Mouse (Mus musculus) skeletal muscle tissue, adult 2 months (tissue): ENCODE results near the gene Nup54.

Experiments used
- DNase-seq: peaks from one replicate; pipeline ENCODE4 v3.0.0-alpha.2; 2012; ENCODE audit warnings: low read depth, low spot score

Nup54 gene

DNA sequence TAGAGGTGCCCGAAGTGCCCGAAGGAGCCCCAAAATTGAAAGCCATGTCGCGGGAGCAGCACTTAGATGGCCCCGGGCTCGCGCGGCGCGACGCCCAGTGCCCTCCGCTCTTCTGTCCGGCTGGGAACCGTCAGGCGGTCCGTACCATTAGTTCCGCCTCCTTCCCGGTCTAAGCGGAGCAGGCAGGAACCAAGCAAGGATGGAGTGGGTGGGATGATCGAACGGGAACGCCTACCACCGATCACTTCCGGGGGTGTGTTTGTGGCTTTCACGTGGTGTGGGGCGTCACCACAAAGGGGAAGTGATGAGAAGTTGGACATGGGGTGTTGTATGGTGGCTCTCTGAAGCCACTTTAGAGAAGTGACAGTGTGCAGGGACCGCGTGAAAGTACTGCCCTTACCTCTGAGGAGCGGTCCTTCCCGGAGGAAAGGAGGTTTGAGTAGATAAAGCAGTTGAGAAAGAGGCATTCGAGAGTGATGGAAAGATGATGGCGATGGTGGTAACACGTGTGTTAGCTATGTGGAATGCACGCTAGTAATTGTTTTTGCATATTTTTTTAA lies at the start of gene Nup54:
Nup54 (minus strand) TSS at position 195 of the 560 bp plus-strand sequence.
- DNase-seq: peak; percentile 96

DNA sequence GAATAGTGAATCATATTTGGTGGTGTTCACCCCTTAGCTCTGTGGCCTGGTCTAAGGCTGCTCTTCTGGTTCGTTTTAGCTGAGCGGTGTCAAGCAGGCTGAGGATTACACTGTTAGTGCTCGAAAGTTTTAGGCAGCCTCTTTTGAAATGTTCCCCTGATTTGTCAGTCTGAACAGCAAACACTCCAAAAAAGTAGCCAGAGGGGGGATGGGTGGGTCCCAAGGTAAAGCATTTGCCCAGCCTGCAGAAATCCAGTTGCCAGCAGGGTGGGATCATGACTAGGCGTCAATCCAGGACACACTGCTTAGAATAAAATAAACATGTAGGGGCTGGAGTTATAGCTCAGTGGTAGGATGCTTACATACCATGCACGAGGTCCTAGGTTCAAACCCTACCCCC lies 37.8 kb upstream of the Nup54 start:
- DNase-seq: no peak

DNA sequence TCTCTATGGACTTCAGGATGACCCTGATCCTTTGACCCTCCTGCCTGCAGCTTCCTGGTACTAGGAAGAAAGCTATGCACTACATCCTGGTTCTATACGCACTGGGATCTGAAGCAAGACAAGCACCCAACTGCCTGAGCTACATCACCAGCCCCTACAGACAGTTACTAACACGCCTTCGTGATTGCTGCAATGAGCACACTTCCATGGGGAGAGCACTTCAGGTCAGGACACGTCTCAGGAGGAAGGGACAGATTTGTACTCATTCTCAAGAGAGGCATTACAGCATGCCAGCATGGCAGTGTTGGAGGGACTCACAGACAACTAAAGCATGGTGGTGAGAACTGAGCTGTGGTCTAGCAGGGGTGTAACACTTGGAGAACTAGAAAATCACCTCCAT lies 36.5 kb upstream of the Nup54 start:
- DNase-seq: no peak

DNA sequence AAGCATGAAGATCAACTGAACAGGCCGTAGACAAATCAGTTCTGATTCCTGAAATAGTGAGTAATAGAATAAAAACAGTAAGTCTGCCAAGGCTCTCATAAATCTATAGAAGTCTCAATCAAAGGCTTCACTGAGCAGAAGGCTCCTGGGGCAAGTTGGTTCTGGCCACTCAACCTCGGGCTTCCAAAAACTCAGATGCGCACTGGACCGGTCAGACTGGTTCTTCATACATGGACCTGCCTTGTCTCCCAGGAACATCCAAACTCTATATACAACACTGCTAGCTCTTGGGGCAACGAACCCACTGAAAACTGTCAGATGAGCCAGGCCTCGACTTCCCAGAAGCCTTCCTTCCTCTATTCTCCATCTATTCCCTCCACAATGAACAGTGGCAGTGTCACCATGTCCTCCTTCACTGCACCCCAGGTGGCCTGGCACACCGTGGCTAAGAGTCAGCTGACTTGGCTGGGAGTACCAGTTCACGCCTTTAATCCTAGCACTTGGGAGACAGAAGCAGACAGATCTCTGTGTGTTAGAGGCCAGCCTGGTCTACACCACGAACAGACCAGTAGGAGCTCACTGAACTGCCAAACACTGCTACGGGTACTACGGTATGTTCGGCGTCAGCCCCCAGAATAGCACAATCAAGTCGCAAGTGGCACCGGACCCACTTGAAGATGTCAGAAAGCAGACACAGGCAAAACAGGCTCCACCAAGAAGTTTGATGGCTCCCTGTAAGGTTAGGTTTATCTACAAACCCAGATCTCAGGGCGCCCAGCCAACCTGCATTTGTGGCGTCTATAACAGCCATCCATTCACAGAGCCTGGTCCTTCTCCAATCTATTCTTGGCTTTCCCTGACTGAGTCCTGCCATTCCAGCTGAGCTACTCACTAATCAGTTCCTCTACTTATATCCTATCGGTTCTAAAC lies 34.4 kb upstream of the Nup54 start:
- no peak for DNase-seq

DNA sequence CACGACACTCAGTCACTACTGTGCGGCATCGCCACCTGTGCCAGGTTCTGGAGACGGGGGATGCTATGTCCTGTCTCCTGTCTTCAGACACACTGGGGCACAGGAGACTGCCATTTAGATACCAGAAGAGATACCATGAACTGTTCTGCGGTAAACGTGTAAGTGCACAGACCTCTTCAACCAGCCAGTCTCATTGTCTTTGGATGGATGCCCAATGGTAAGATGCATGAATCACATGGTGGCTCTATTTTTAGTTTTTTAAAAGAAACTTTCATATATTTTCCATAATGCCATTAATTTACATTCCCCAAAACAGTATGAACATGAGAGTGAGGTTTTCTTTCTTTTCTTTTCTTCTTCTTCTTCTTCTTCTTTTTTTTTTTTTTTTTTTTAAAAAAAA lies 33.2 kb upstream of the Nup54 start:
- no peak for DNase-seq

DNA sequence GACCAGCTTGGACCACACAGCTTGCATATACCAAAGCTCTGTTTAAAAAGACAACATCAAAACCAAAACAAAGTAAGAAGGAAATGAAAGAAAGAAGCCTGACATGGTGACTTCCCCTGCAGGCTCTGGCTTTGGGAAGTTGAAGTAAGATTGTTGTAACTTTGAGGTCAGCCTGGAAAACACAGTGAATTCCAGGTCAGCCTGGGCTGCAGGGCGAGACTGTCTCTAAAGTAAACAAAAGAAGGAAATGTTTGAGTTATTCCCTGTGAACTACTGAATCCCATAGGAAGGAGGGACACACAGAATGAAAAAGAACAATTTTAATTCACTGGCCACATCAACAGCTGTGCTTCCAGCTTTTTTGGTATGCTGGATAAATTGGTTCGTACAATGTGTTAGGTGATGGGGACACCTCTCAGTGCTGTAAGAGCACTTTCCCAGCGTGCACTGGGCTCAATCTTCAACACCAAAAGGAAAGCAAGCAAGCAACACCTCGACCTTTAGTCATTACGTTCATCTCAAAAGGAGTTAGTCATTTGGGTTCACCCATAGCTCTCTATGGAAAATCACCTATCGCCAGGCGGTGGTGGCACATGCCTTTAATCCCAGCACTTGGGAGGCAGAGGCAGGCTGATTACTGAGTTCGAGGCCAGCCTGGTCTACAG lies 32.2 kb upstream of the Nup54 start:
- DNase-seq: no peak

DNA sequence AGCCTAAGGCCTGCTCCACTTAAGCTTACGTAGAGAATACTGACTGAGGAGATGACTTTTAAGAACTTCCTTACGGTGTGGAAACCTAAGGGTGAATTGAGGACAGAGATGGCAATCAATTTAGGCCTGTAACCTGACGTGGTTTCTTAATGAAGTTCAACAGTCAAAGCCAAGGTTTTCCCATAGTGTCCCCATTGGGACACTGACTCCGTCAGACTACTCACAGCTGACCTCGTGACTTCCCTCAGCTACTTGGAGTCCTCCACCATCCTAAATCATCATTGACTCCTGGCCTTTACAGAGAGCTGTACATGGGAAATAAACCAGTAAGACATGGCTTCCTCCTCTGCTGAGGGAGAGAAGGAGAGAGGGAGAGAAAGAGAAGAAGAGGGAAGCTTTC lies 30.5 kb upstream of the Nup54 start:
- DNase-seq: peak; percentile 74

DNA sequence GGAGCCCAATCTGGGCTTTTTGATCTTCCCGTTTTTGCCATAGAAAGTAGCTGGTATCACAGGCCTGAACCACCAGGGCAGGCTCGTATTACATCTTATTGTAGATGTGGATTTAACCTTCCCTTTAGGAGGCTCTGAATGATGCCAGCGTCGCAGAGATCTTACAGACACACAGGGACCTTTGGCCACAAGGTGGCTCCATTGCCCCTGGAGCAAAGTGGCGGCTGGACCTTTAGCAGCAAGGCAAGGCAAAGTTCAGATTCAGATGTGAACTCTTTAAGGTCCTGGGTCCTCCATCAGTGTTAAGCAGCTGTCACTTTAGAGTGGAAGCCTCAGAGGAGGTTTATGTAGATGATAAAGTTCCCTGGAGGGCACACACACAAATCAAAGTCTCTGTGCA lies 26.3 kb upstream of the Nup54 start:
- DNase-seq: peak; percentile 43

DNA sequence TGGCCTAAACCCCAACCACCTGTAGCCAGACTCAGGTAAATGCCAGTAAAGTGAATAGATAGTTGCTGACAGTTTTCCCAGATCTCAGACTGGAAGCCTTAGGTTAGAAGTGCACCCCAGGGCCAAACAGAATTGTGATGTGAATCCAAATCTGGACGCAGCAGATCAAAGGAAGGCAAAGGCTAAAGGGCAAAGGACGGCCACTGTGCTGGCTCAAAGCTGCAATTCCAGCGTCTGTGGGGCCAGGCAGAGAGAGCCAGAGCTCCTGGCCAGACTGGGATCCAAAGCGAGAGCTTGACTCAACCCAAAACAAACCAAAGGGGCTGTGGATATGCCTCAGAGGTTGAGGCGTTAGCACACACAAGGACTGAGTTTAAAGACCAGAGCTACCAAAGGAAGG lies 23.7 kb upstream of the Nup54 start:
- no peak for DNase-seq

DNA sequence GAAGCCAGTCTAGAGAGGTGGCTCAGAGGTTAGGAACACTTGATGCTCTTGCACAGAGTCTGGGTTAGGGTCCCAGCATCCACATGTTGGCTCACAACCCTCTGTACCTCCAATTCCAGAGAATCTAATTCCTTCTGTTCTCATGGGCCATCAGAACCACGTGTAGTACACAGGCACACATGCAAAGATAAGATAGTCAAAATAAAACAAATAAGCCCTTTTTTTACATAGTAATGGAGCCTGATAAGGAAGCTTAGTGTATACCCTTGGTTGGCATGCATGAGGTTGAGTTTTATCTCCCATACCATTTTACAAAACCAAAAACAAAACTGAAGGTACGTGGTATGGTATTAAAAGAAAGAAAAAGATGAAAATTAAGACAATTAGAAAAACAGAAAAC lies 22.4 kb upstream of the Nup54 start:
- no peak for DNase-seq

DNA sequence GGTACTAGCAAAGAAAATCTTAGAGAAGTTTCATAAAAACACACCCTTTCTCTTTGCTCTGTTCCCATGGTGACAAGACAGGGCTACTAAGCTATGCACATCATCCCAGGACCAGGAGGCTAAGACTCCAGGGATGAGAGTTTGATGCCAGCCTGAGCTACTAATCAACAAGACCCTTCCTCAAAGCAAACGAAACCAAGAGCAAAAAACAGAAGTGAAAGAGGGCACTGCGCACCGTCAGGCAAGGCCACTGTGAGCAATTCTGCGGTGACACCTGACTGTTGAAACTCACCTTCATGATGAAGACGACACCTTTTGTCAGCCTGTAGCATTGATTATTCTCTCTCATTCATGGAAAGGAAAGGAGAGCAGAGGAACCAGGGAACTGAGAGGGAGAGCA lies 17.9 kb upstream of the Nup54 start:
- no peak for DNase-seq

DNA sequence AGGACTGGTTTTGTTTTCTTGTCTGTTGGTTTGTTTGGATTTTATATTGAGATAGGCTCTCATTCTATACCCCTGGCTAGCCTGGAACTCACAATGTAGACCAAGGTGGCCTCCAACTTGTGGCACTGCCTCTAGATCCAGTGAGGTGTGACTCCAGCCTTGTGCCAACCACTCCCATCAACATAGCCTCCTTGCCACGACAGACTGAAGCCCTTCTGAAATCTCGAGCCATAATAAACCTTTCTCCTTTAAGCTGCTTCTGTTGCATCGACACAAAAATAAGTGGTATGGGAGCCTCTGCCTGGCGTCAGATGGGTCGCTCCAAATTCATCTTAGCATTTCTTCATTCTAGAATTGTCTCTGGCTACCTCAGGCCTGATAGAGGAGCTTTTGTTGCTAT lies 11.7 kb upstream of the Nup54 start:
- no peak for DNase-seq

DNA sequence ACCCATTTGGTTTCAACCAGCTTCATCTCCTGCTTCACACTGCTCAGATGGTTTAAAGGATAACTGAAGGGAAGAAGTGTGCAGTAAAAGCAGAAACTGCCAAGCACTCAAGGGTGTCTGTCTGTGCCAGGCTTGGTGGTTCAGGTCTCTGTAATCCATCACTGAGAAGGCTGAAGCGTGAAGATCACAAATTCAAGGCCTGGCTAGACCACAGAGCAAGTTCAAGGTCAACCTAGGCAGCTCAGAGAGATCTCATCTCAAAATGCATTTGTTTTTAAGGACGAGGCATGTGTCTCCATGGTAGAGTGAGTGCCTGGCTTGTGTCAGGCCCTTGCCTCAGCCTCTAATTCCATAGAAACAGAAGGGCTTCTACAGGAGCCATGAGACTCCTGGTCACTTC lies 10.0 kb upstream of the Nup54 start:
- no peak for DNase-seq

DNA sequence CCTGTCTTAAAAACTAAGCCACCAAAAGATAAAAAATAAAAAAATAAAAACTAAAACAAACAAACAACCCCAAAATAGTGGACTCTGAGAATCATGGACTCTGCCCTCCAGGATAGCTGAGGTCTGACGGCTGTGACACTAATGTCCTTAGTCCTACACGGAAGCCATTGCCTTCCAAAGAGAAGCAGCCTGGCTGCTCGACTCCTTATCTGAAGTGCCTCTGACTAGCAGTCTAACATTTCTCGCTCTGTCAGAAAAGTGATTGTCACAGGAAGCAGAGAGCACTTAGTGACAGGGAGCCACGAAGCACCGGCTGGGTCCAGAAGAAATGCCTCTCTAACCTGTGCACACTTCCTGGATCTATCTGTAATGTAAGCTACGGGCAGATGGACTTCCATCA lies 7.9 kb upstream of the Nup54 start:
- DNase-seq: no peak

DNA sequence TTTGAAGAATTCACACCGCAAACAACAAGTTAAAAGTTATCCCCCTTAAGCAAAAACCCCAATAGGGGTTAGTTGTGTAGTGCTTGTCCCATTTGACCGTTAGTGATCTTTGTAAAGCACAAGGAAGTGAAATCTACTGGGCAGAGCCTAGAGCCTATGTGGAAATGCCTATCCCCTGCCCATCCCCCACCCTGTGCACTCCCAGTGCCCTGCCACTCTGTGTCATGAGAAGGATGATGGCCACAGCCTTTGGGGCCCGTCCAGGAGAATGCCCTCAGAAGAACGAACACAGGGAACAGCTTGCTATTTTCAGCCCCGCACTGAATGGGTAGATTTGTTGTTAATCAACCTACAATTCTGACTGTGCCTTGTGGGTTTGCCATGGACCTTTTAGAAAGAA lies 6.5 kb upstream of the Nup54 start:
- DNase-seq: peak; percentile 68

DNA sequence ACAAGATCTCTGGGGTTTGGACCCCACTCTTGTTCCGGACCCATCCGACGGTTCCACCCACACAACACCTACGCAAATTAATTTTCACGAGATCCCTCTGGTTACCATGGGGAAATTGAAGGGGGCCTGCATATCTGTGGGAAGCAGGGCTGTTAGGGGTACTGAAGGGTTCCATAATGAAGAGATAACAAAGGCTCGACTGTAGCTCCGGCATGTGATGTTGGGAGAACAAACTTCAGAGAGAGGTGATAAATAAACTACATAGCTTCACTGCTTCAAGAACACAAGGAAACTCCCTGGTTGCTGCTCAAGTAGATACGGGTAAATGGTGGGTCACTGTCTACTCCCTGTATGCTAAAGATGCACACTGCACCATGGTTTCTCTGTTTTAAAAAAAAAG lies 3.5 kb upstream of the Nup54 start:
- no peak for DNase-seq

DNA sequence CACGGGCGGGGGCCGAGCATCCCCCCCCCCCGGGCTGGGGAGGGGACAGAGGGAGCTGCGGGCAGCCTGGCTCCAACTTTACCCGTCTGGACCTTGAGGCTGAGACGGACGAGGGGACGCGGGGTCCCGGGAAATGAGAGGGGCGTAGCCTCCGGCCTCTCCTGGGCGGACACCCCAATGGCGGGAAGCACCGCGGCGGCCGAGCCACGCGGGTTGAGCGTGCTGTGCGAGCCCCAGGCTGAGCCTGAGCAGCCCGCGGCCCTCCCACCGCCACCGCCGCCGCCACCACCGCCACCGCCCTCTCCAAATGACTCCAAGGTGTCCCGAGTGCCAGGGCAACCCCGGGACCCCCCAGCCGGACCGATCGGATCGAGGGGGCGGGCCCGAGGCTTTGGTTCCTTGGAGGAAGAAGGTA lies 441 bp downstream of the Nup54 start:
- no peak for DNase-seq

DNA sequence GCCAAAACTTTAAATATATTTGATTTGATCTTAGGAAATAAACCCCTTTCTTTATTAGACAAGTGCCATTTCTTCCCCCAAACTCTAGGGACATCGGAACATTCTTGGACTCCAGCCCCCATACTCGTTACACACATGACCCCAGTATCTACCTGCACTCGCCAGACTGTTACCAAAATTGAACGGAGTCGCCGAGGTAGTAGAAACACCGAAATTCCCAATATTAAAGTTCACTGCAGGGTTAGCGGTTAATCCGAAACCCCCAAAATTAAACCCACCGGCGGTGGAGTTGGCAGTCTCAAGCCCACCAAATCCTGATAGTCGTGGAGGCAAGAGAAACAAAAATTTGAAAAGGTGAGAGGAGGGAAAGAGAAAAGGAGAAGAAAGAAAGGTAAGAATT lies 949 bp downstream of the Nup54 start:
- no peak for DNase-seq

DNA sequence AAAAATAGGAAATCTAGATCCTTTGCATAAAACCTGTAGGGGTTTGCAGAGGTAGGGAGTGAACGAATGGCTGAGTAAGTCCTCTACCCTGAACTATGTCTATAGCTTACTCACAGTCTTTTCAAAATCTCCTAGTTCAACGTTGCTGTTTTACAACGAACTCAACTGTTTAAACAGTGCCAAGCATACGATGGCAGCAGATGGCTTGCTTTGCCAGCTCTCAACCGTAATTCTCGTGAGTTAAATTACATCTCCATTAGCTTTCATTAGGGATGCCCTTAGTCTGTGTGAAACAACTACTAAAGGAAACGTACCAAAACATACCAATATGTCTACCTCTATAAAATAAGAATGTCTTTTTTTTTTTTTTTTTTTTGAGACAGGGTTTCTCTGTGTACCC lies 3.4 kb downstream of the Nup54 start:
- no peak for DNase-seq

DNA sequence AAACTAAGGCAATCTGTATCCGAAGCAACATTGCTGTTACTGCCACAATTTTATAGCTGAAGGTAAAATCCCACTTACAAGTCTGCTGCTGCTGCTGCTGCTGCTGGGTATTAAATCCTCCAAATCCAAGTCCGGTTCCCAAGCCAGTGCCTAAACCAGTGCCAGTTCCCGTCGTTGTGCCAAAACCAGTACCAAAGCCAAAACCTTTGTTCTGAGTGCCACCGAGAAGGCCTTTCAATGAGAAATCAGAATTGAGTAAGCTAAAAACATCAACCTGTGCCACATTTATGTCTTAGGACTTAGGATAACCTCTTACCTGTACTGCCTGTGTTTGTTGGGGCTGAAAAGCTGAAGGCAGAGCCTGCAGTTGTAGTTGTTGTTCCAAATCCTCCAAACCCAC lies 4.3 kb downstream of the Nup54 start:
- no peak for DNase-seq

DNA sequence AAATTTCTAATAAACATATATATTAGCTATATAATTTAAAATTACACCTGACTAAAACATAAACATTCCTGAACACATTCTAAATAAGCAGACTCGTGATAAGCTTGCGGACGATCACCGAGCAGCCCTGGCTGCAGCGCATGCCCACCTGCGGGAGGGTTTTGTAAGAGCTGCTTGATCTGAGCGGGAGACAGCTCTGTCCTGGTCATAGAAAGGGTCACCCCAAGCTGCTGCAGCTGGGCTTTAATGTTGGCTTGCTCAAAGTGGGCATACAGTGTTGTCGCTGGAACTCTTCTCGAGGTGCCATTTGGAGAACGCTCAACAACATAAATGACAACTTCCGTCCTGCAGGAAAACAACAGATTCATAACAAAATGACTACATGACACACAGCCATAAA lies 10.9 kb downstream of the Nup54 start:
- no peak for DNase-seq

DNA sequence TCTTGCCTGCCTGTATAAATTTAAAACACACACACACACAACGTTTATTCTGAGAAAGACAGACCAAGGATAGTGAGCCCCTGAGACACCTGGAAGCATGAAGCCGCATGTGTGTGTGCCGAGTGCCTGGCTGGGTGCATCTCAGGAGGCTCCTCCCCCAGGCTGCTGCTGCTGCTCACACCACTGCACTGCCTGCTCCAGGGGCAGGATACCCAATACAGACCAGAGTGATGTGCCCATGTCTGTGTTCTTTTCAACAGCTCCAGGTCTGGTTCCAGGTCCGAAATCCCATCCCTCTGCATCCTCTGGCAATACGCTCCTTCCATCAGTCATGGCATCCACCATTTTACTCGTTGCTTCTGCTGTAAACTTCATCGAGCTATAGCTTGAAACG lies 21.0 kb downstream of the Nup54 start:
- no peak for DNase-seq
